Mouse (Mus musculus) gastrocnemius, postnatal 14 days (tissue): ENCODE data around the gene Ptpn14. TPM values are rescaled to one million over a fixed set of nuclear protein-coding genes. Genes with fewer than 3 reads are reported as not detected.
A peak's percentile ranks its signal among the peaks of the same experiment; 100 is the strongest.

Experiments used
- DNase-seq: peaks from one replicate; pipeline ENCODE4 v3.0.0; 2021; ENCODE audit warnings: mixed read lengths
- intact Hi-C: fragments of 180-260 bp; cut with DNase I; formaldehyde crosslinking; loops from one replicate; pipeline ENCODE4 v1.15.1; 2025; ENCODE audit warnings: low total_unique reads
- total RNA-seq, 2 experiments: library from RNA; stranded (reverse); gene quantifications; 2 replicates each; pipeline ENCODE4 v1.2.3; 2021

The Ptpn14 gene
- total RNA-seq, 2 experiments from 2014 or later, result 11.0 to 12.9 TPM

DNA sequence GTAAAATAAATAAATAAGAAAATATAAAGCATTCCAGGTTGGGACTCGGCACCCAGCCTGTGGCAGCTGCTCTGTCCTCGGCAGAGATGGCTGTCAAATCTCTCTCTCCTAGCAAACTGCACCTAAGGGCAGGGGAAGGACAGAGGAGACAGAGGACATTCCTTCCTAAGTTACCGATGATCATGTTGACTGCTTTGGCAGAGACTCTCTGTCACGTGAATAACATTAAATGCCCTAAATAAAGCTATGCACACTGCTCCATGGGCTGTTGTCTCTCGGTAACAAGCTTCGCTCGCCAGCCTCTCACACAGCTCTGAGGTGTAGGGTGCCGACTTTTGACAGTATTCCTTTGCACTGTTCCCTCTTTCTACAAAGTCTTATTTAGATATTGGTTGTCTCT lies 148.1 kb downstream of the Ptpn14 start:
- no peak for DNase-seq
- intact Hi-C loops, result no loop called here

DNA sequence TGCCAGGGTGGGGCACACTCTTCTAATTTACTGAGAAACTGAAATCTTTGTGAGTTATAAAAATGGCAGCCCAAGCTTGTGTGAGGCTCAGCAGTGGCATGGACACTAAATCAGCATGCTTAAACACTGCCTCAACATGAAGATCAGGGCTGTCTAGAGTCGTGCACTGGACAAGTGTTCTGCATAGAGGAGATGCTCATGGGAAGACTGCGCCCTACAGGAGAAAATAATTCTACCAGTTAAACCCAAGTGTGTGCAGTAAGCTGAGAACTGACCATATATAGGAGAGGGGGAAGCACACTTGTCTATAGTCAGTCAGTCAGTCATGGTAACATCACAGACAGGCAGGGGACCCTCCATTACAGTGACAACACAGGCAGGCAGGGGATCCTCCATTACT lies 151.1 kb downstream of the Ptpn14 start:
- intact Hi-C loops, result no loop called here
- no peak for DNase-seq

DNA sequence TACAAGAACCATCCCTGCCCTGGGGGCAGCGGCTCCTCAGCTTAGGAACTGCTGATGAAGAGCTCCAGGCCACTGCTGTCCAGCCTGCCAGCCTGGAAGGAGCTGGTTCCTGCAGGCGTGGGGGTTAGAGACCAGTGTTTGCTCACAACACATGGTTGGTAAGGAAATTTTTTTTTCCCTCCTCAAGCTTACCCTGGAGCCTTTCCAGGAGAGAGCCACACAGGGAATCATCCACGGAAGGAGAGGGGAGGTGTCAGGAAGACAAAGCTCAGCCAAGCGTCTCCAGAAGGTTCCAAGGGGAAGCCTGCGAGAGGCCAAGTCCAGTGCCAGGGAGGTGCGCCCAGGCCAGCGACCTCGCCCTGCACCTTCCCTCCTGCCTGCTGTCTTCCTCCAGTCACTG lies 151.9 kb downstream of the Ptpn14 start:
- intact Hi-C loops, result loop anchor here (5.0 kb wide), 1 partner anchor 178 kb away; no protein-coding TSS in a partner anchor
- DNase-seq, result peak; percentile 49

DNA sequence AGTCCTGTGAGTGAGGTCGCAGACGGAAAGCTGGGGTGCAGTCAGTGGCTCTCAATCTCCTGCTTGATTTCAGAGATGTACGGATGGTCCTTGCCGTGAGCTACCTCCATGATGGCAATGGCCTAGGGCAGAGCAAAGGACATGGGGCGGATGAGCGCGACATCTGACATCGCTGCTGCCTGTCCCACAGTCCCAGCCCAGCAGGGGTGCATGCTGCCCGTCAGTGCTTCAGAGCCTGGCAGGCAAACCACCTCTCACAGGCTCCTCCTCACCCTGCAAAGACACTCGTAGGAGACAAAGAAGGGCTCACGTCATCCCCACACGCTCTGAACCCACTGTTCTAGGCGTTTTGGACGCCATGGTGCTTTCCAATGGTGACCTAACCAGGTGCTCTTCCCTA lies 152.7 kb downstream of the Ptpn14 start:
- no peak for DNase-seq
- intact Hi-C loops, result loop anchor here (5.0 kb wide), 1 partner anchor 178 kb away; no protein-coding TSS in a partner anchor

DNA sequence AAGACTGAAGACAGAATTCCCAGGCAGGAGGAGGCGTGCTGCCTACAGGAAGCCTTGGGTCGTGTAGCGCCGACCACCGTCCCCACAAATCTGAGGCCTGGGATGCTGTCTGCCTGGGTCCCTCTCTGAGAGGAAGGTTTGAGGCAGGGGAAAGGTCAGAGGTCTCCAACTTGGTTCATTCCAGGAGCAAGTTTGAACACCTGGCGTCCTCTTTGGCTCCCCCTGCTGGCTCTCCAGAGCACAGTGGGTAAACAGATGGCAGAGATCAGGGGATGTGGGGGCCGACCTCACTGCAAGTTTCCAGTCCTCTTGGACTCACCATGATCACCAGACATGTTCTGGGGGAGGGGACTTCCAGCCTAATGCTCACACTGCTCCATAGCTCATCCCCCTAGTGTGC lies 154.8 kb downstream of the Ptpn14 start:
- peak; percentile 51 for DNase-seq
- intact Hi-C loops, result loop anchor here (5.0 kb wide), 1 partner anchor 181 kb away; no protein-coding TSS in a partner anchor

DNA sequence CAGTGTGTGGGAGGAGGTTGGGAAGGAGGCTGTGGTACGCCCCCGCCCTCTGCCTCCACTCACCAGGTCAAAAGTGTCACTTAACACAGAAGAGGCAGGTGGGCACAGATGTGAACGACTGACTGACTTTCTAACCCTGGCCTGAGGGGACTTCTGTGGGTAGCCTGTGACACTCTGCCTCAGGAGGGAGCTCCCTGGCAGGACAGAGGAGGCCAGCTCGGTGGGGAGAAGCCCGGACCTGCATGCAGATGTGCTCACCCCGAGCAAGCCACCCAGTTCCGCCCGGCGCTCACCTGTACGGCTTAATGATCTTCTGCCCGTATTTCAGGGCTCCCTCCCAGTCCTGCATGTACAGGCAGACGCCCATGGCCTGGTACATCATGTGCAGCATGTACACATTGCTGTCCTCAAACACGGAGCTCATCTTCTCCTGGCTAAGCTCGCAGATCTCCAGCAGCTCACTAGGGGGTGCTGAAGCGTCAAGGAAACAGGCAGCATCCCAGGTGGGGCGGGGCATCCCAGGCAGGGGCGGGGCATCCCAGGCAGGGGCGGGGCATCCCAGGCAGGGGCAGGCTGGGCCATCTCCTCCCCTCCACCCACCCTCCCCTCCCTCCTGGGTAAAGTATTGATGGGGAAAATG lies 155.6 kb downstream of the Ptpn14 start:
- peak; percentile 69 for DNase-seq
- intact Hi-C loops, result loop anchor here (5.0 kb wide), 1 partner anchor 181 kb away; no protein-coding TSS in a partner anchor

DNA sequence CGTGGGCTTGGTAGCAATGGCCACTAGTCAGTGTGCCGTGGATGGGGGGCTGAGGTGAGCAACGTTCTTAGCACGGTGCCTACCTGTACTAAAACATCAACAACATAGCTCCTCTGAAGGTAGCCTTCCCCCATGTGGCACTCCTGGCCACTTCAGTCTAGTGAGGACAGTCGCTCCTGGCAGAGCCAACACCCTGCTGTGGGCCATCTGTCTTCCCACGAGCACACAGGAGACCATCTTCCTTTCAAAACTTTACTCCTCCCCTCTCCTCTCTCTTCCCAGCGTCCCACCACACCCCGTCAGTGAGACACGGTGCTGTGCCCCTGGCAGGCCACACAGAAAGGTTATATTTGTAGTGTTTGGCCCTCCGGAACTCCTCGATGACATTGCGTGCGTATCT lies 156.9 kb downstream of the Ptpn14 start:
- DNase-seq, result no peak
- intact Hi-C loops, result loop anchor here (5.0 kb wide), 1 partner anchor 183 kb away; no protein-coding TSS in a partner anchor

DNA sequence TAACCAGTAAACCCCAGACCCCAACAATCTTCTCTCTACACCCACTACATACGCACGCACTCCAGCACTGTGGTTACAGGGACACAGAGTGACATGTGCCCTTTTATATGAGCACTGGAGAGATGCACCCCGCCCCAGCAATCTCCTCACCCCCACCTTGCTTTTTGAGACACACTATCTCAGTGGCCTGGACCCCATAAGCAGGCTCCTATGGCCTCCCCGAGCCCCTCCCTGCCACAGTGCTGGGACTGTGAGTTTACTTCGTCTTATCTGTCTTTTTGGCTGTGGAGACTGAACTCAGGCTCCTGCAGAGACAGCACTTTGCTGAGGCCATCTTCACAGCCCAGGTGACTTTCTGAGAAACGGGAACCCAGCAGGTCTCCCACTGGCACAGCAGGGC lies 157.9 kb downstream of the Ptpn14 start:
- no peak for DNase-seq
- intact Hi-C loops, result loop anchor here (2.0 kb wide), 2 partner anchors 41 to 83 kb away; no protein-coding TSS in a partner anchor

DNA sequence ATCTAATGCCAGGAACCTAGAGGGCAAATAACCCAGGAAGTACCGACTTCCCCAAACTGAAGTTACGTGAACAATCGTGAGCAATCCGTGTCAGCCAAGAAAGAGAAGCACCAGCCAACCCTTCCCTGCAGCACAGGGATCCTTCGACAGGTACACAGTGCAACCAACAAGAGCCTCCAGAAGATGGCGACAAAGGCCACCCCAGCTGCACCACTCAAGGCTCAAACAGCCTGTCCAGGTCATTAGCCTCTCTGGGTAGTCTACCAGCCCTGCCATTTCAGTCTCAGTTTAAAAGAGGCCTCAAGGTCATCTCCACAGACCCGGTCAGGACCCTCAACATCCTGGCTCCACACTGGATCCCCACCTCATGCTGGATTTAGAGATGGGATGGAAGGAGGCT lies 159.4 kb downstream of the Ptpn14 start:
- intact Hi-C loops, result loop anchor here (2.0 kb wide), 2 partner anchors 39 to 81 kb away; no protein-coding TSS in a partner anchor
- DNase-seq, result peak; percentile 62

DNA sequence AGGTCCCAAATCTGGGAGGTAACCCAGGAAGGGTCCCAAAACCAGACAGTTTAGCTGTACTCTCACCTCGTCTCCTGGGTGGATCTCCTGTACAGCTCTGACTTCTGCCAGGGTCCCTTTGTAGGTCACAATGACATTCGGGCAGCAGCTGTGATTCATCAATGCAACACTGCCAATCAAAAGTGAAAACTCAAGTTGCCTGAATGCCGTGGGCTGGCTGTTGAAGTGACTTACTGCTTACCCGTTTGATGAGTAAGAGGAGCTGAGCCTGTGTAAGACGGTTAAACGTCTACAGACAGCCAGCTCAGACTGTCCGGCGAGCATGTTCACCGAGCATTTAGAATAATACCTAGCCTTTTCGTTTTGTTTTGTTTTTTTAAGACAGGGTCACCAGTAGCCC lies 160.7 kb downstream of the Ptpn14 start:
- intact Hi-C loops, result no loop called here
- no peak for DNase-seq

DNA sequence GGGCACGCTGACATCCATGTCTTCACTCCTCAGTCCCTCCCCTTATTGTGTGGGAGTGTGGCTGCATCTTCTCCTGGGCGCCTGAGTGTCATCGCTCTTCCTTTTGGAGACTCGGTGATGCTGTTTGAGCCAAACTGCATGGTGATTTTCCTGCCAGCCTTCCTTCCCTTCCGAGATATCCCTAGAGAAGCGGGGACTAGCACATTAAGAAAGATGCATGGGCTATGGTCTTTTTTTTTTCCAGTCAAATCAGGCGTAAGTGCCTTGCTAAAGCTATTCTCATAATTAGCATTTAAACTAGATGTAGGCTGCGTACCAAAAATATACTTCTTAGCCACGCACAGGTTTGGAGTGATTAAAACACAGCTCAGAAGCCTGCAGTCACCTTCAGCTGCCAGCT lies 166.1 kb downstream of the Ptpn14 start:
- no peak for DNase-seq
- intact Hi-C loops, result no loop called here

DNA sequence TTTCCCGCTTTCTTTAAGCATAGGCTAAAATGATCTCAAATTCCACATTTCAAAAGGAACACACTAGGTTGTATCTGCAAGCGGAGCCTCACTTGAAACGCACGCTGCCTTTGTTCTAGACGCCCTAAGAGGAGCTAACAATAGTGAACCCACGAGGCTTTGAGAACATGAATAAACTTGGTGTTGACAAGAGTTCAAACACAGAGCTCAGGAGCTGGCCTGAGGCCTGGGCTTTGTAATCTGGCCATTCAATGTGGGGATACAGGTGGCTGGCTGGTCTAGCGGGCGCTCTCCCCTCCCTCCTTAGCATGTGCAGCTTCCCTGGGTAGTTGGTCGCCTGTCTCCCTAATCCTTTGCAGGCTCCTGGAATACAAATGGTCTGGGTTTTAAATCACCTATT lies 169.8 kb downstream of the Ptpn14 start:
- intact Hi-C loops, result no loop called here

DNA sequence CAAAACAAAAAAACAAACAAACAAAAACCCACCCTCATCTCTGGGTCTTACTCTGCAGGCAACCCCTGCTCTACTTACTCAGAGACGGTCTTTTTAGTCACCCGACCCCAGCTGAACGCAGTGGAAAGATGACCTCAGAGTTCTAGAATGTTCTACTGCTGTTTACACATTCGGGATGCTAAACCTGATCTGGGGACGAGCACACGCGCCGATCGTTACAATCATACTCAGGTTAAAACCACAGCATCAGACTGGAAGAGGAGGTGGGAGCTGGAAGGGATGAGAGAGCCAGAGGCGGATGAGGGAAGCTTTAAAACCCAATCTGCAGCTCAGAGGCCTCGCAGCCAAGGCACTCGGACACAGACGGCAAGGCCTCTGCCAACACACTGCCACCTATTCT lies 170.6 kb downstream of the Ptpn14 start:
- no peak for DNase-seq
- intact Hi-C loops, result no loop called here

More for the DNA sequence above, 169.8 kb downstream of the Ptpn14 start:
- DNase-seq, result no peak

DNA sequence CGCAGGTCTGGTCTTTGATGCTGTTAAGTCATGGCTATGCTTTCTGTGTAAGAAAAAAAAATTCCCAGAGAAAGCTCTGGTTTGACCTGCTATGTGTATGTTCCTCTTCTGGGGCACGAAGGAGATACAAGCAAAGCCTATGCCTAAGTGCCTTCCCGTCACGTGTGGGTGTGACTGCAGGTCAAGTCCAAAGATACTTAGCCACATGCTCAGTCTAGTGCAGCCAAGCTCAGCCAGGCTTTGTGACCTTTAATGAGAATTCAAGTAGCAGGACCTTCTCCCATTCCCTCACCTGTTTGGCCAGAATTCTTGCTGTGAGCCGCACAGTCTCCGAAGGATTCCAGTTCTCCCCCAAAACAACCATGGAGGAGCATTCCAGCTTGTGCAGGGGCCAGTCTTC lies 171.5 kb downstream of the Ptpn14 start:
- intact Hi-C loops, result no loop called here
- no peak for DNase-seq

DNA sequence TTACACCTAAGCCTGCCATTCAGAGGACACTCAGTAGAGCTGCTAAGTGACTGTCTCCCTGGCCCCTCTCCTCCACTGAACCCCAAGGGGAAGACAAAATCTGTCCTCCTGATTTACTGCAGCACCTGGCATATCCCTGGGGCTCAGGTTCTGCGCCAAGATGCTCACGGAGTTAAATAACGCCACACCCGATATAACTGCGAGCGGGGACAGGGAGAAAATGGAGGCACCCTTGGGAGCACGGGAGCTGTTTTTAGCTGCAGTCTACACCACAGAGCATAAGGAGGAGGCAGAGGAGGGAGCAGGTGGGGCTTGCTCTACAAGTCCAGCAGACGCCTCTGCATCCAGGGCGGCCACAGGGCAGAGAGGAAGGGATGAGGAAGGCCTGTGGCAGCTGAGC lies 174.3 kb downstream of the Ptpn14 start:
- intact Hi-C loops, result no loop called here
- DNase-seq, result peak; percentile 36

DNA sequence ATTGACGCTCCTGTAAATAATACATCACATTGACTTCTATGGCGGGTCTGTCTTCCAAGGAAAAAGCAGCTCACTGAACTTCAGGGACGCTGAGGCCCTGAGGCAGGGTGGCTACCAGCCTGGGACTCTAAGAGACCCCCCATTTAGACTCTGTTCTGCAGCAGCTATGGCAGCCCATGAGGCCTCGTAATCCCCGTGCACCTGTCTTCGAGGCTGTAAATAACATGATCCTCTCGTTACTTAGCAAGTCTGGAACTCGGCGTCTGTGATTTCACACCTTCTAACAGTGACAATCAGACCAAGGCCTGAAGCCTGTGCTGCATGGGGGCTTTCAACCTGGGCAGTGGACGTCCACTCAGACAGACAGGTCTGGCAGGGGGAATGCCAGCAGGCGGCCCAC lies 175.1 kb downstream of the Ptpn14 start:
- DNase-seq, result no peak
- intact Hi-C loops, result no loop called here

DNA sequence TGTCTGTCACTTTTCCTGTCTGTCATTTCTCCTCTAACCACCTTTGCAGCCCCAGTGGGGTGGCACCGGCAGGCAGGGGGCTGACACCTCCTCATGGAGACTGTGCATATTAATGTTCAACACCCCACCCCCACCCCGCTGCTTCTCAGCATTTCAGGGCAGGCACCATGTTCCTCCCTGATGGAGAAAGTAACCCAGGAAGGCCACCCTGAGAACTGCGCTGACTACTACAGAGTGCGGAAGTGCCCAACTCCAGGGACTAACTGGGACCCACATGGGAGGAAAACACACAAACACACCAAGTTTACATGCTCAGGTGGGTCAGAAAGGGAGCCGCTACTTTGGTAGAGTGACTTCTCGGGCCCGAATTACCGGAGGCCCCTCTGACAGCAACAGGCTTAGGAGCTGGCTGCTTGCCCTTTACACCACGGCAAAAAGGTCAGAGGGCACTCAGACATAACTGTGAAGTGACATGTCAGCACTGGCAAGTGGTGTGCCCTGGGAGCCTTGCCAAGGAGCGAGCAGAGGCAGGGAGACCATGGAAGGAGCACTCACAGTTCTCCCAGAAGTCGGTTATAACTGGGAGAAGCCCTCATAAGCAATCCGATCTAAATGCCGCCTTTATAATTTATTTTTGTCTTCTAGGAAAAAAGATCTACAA lies 182.7 kb downstream of the Ptpn14 start:
- DNase-seq, result peak; percentile 76
- intact Hi-C loops, result no loop called here

DNA sequence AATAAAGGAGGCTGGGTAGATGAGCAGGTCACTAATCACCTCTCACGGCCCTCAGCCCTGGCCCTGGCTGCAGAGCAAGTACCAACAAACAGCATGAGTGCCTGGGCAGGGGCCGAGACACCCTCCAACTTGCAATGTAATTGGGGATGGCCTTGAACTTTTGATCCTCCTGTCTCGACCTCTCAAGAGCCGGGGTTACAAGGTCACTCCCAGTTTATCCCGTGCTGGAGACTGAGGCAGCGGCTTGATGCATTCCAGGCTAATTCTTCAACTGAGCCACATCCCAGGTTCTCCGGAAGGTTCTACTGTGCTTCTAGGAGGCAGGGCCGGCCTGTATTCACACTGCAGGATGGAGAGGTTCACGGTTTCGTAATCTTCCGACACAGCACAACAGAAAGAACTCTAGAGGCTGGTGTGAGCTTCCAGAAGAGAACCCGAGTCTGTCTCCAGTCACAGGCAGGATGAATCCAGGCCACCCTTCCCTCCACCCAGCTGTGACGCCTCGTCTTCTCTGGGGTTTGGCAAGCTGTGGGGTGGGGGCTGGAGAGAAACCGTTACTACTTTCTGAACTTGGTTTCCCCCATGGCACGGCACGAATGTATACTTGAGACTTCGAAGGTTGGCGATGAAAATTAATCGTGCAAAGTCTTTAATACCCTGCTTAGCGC lies 185.2 kb downstream of the Ptpn14 start:
- DNase-seq, result no peak
- intact Hi-C loops, result no loop called here

DNA sequence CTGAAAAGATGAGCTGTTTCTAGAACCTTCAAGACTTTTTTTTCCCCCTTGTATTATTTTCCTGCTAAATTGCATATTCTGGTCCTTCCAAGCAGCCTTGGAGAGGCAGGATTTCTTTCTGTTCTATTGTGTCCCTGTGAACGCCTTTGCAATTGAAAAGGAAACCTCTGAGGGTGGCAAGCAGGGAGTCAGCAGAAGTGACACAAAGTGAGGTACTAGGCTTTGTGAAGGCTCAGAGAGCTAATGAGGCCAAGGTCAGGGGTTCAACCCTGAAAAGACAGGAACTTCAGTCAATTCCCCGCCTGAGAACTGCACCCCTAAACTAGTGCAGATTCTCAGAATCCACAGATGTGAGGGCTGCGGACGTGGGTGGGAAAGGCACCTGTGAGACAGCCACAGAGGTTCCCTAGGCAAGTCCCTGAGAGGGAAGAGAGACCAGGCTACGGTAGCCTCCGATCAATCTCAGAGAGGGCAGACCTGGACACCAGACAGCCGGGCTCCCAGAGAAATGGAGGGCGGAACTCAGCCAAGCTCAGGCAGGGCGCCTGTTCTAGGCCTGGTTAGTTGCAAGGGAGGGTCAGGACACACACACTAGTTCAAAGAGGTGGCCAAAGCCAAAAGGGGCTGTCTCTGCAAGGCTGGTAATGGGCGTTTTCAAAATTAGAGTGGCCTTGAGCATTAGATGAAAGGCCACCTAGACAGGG lies 188.5 kb downstream of the Ptpn14 start:
- intact Hi-C loops, result no loop called here

DNA sequence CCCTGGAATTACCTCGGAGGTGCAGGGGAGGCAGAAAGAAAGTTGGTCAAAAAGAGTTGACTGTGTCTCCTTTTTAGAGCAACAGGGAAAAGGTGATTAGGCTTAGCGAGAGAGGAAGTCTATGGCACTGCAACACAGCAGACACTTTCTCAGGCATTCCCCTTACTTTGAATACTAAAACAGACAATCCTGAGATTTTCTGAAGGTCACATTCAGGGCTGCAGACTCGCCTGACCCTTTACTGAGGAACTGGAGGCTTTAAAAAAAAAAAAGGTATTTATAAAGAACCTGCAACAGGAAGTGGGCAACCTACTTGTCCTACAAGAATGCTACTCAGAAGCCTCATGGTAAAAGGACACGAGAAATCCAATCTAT lies 189.0 kb downstream of the Ptpn14 start:
- no peak for DNase-seq
- intact Hi-C loops, result no loop called here

More for the DNA sequence above, 188.5 kb downstream of the Ptpn14 start:
- no peak for DNase-seq
